25 mouse cellular contexts compared by ENCODE assay signal in the genomic region with DNA sequence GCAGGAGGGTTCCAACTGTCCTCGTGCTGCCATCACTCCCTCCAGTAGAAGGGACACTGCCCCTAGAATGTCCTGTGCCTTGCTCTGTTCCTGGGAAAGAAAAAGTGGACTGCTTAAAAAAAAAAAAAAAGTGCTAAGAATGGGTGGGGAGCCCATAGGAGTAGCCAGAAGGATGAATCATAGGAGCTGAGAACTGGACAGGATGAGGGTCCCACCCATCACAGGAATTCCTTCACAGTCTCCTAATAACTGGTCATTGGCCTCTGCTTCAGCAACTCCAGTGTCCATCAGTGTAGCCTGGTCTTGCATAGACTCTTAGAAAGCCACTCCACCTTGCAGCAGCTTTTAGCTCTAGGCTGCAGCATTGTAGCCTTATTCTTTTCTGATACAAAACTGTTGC. TPM values are rescaled to one million over a fixed set of nuclear protein-coding genes. Genes with fewer than 3 reads are reported as not detected.
A peak's percentile ranks its signal among the peaks of the same experiment; 100 is the strongest.
DNase-seq lines count a peak whose midpoint lies in the region; ATAC-seq and TF ChIP-seq lines count a peak whose summit lies in the region.
"Had no signal": no experiment of that assay in that cellular context is flagged by ENCODE, and none has a peak within 500 bp of the region (broad histone marks: within the 10 kb centered on the region; RNA-seq: fewer than 3 reads in every experiment).

No protein-coding gene starts in this region.

- H3K4me2 ChIP-seq in stomach, postnatal 0 days (replicated peaks; ENCODE audit: low read depth) = no peak overlapping the region
- H3K4me2 ChIP-seq: forebrain, embryonic 15.5 days; heart, embryonic 13.5 days; hindbrain, embryonic 14.5 days; liver, embryonic 15.5 days; lung, embryonic 14.5 days; midbrain, embryonic 11.5 days; neural tube, embryonic 12.5 days had no signal

- 71% methylated on average over 1 of the region's 1 CpGs for WGBS in stomach, postnatal 0 days

- DNase-seq in heart, adult 18-20 months = peak; percentile 38 to 67
- DNase-seq in heart, postnatal 4 days = no peak
- DNase-seq in 3T3-L1 (ENCODE audit: low read depth, low spot score) (peak; percentile 91), NIH3T3 (ENCODE audit: low read depth) (peak; percentile 77)
- DNase-seq in stomach, postnatal 0 days (ENCODE audit: low spot score) = no peak
- no peak for DNase-seq in cerebellum, postnatal 14 days
- DNase-seq: adrenal gland, postnatal 25 days; cerebellum, postnatal 10 days; gastrocnemius, postnatal 14 days; kidney, adult 9 months; kidney, postnatal 10 days; layer of hippocampus, postnatal 36 days; lung, embryonic 14.5 days; right cerebral cortex, postnatal 4 days had no signal

- H3K4me1 ChIP-seq in stomach, postnatal 0 days (replicated peaks; ENCODE audit: control insufficient read depth, insufficient read depth) = no peaks in the 10 kb centered on the region; the same call in 1 of the 2 replicates
- H3K4me1 ChIP-seq: forebrain, embryonic 15.5 days; heart, embryonic 13.5 days; neural tube, embryonic 12.5 days had no signal

- no peaks in the 10 kb centered on the region for H3K9me3 ChIP-seq in stomach, postnatal 0 days (ENCODE audit: control insufficient read depth, low read length)
- H3K9me3 ChIP-seq: forebrain, embryonic 15.5 days; heart, embryonic 13.5 days; liver, embryonic 15.5 days; neural tube, embryonic 12.5 days had no signal

- no peak overlapping the region for H3K4me3 ChIP-seq in stomach, postnatal 0 days (ENCODE audit: low read depth, low read length)
- H3K4me3 ChIP-seq: forebrain, embryonic 15.5 days; heart, embryonic 13.5 days; liver, embryonic 15.5 days; neural tube, embryonic 12.5 days had no signal

- H3K9ac ChIP-seq in stomach, postnatal 0 days (ENCODE audit: low read length) = 0 out of 2 replicates have a peak overlapping the region, but pooled peaks have one; percentile 13
- H3K9ac ChIP-seq: forebrain, embryonic 15.5 days; heart, embryonic 13.5 days; hindbrain, embryonic 14.5 days; liver, embryonic 15.5 days; lung, embryonic 14.5 days; neural tube, embryonic 12.5 days had no signal

- peak; percentile 64; the same call in 1 of the 2 replicates for ATAC-seq in stomach, postnatal 0 days (ENCODE audit: low FRiP score, low TSS enrichment)
- ATAC-seq: forebrain, embryonic 15.5 days; intestine, postnatal 0 days; midbrain, embryonic 16.5 days had no signal

- no peaks in the 10 kb centered on the region for H3K27me3 ChIP-seq in stomach, postnatal 0 days (ENCODE audit: control insufficient read depth, insufficient read depth, low read length)
- H3K27me3 ChIP-seq: forebrain, embryonic 15.5 days; neural tube, embryonic 12.5 days had no signal

- TF ChIP-seq CTCF in stomach, postnatal 0 days (IDR thresholded peaks at IDR 0.05; ENCODE audit: low read depth) = no peak

- H3K27ac ChIP-seq in stomach, postnatal 0 days (replicated peaks) = no peak overlapping the region
- H3K27ac ChIP-seq: forebrain, embryonic 15.5 days; heart, embryonic 13.5 days; hindbrain, embryonic 14.5 days; liver, embryonic 15.5 days; neural tube, embryonic 12.5 days had no signal

- no peak for TF ChIP-seq EP300 in stomach, postnatal 0 days (optimal IDR thresholded peaks at IDR 0.05)

- H3K36me3 ChIP-seq in stomach, postnatal 0 days (ENCODE audit: control insufficient read depth, insufficient read depth, low read length) = no peaks in the 10 kb centered on the region; the same call in 1 of the 2 replicates

RNA-seq across cellular contexts. Expression of gene Chrd, which starts 6.5 kb away (rescaled TPM):
- 1 to 10 TPM; 1.7 to 2.0 TPM for total RNA-seq in heart, adult 18-20 months (2021)
- total RNA-seq in heart, postnatal 4 days (2021) = 1 to 10 TPM; 1.6 to 1.9 TPM
- polyA plus RNA-seq in stomach, postnatal 0 days (2015; fragmentation: Nextera tagmentation; extraction: Ambion mirVana) = 2.9 and 3.9 TPM in 2 replicates
- total RNA-seq: hematopoietic stem cell, adult 5-6 weeks; megakaryocyte, adult 5-6 weeks; MEL had no signal

RNA-seq across cellular contexts. Expression of gene Thpo, which starts 7.9 kb away (rescaled TPM):
- under 1 TPM in 1 of 2 experiments, not detected in 1; 0.18 TPM for total RNA-seq in heart, adult 18-20 months (2021)
- total RNA-seq in heart, postnatal 4 days (2021) = under 1 TPM in 1 of 2 experiments, not detected in 1; 0.27 TPM
- 0.40 and 0.42 TPM in 2 replicates for polyA plus RNA-seq in stomach, postnatal 0 days (2015; fragmentation: Nextera tagmentation; extraction: Ambion mirVana)
- total RNA-seq: hematopoietic stem cell, adult 5-6 weeks; megakaryocyte, adult 5-6 weeks; MEL had no signal

RNA-seq across cellular contexts. Expression of gene Clcn2, which starts 8.8 kb away (rescaled TPM):
- total RNA-seq in heart, adult 18-20 months (2021) = 1 to 10 TPM; 1.2 to 1.6 TPM
- total RNA-seq in heart, postnatal 4 days (2021) = 1 to 10 TPM; 3.2 to 4.5 TPM
- 8.4 and 10.7 TPM in 2 replicates for polyA plus RNA-seq in stomach, postnatal 0 days (2015; fragmentation: Nextera tagmentation; extraction: Ambion mirVana)

RNA-seq across cellular contexts. Expression of gene Polr2h, which starts 8.9 kb away (rescaled TPM):
- total RNA-seq in heart, adult 18-20 months (2021) = 10 to 100 TPM; 11.0 to 13.1 TPM
- total RNA-seq in heart, postnatal 4 days (2021) = 10 to 100 TPM; 15.6 to 16.7 TPM
- polyA plus RNA-seq in stomach, postnatal 0 days (2015; fragmentation: Nextera tagmentation; extraction: Ambion mirVana) = 59.5 and 60.4 TPM in 2 replicates

RNA-seq across cellular contexts. Expression of gene Fam131a, which starts 33.3 kb away (rescaled TPM):
- 10 to 100 TPM; 19.8 to 31.3 TPM for total RNA-seq in heart, adult 18-20 months (2021)
- 10 to 100 TPM in 1 of 2 experiments, 1 to 10 TPM in 1; 10.0 to 13.8 TPM for total RNA-seq in heart, postnatal 4 days (2021)
- polyA plus RNA-seq in stomach, postnatal 0 days (2015; fragmentation: Nextera tagmentation; extraction: Ambion mirVana) = 6.7 and 7.0 TPM in 2 replicates
- total RNA-seq: MEL had no signal

Comparison
In these comparisons a context has a peak if more than half of its experiments do, and no peak if none do; other contexts are left out.
1. DNase-seq: peak in heart, adult 18-20 months (2 of 2), 3T3-L1 (single experiment) and NIH3T3 (single experiment); none in heart, postnatal 4 days (single experiment), stomach, postnatal 0 days (single experiment) and cerebellum, postnatal 14 days (0 of 2).